Mouse (Mus musculus) cortical plate, adult 2 months (tissue): ENCODE results near the gene Uhrf1.

ENCODE experiments used
- CTCF ChIP-seq: fragments of 200-500 bp; IDR thresholded peaks from 2 replicates; pipeline ENCODE4 v1.5.1; 2011; ENCODE audit warnings: mild to moderate bottlenecking, control low read depth, low read length; ENCODE audit not compliant: insufficient read depth; ENCODE audit errors: extremely low read depth
- POLR2A ChIP-seq: fragments of 200-500 bp; IDR thresholded peaks from 2 replicates; pipeline ENCODE4 v1.6.1; 2011; ENCODE audit warnings: mild to moderate bottlenecking, low read length, control low read depth; ENCODE audit not compliant: insufficient read depth; ENCODE audit errors: extremely low read depth

DNA sequence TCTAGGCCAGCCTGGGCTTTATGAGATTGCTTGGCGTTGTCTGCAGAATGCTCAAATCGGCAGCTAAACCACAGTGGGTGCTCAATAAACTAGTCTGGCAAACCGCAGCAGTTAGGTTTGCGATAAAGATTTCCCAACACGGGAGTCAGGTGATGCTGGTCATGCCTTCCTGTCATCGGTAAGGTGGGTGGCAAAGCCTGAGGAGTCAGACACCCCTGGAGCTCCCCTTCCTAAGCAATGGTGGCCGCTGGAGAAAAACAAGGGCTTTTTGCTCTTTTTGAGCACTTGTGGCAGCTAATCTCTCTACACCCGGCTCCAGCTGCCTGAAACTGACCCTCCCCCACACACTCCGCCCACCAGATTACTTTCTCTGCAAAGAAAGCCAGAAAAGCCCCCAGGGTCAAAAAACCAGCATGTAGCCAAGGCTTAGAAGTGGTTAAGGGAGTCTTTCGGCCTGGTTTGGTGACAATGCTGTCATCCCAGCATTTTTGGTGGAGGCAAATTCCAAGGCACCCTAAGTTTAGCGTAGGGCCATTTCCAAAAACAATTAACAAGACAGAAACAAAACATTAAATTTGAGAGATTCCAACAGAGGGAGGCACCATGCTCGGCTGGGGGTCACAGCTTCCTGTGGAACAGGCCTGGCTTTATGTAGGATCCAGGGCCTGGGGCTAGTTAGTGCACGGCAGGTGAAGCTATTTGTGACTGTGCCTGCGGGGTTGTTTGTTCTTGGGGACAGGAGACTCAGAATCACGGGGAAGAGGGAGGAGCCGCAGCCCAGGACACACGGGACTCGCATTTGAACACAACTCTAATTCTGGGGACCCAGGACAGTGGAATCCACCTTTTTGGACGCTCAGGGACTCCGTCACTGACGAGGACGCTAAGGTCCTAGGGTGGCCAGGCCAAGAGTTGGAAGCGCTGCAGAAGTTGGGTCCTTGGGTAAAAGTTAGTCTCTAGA is 13.5 kb upstream of the Uhrf1 start:
- no peak for TF ChIP-seq POLR2A
- no peak for TF ChIP-seq CTCF
